Mouse (Mus musculus) embryonic facial prominence, embryonic 13.5 days (tissue): Measurements from ENCODE around the gene Ugt1a7c. TPM values are rescaled to one million over a fixed set of nuclear protein-coding genes. Genes with fewer than 3 reads are reported as not detected.

ENCODE experiments used
- polyA plus RNA-seq: library from polyadenylated mRNA; unstranded; fragments of >200 nt; fragmentation: Nextera tagmentation; extraction: Ambion mirVana; gene quantifications from 2 replicates; pipeline ENCODE4 v1.2.1, GENCODE M21; 2015

The Ugt1a7c gene
- polyA plus RNA-seq, 1 experiment from 2014 or later, result 1.6 TPM

Other genes starting within 250 kb of the Ugt1a7c start
- 28.8 and 33.0 TPM in 2 replicates for gene Dgkd, start 241.8 kb upstream of the Ugt1a7c start, polyA plus RNA-seq
- gene Usp40, start 86.5 kb upstream of the Ugt1a7c start, polyA plus RNA-seq, result 52.3 and 54.0 TPM in 2 replicates
- gene Ugt1a10, start 39.7 kb upstream of the Ugt1a7c start, polyA plus RNA-seq, result not detected in 2 replicates
- not detected in 2 replicates for gene Ugt1a9, start 24.3 kb upstream of the Ugt1a7c start, polyA plus RNA-seq
- gene Ugt1a8, start 7.2 kb upstream of the Ugt1a7c start, polyA plus RNA-seq, result not detected in 2 replicates
- gene Ugt1a6b, start 8.2 kb downstream of the Ugt1a7c start, polyA plus RNA-seq, result 0.17 and 0.29 TPM in 2 replicates
- 4.4 and 4.8 TPM in 2 replicates for gene Ugt1a6a, start 39.7 kb downstream of the Ugt1a7c start, polyA plus RNA-seq
- gene Ugt1a5, start 71.0 kb downstream of the Ugt1a7c start, polyA plus RNA-seq, result not detected in 2 replicates
- gene Ugt1a2, start 105.5 kb downstream of the Ugt1a7c start, polyA plus RNA-seq, result not detected in 2 replicates
- gene Dnajb3, start 110.7 kb downstream of the Ugt1a7c start, polyA plus RNA-seq, result 11.6 and 13.2 TPM in 2 replicates
- gene Ugt1a1, start 116.9 kb downstream of the Ugt1a7c start, polyA plus RNA-seq, result not detected in 2 replicates
- gene Mroh2a, start 131.9 kb downstream of the Ugt1a7c start, polyA plus RNA-seq, result 1.1 and 1.2 TPM in 2 replicates
- 198 and 204 TPM in 2 replicates for gene Hjurp, start 182.6 kb downstream of the Ugt1a7c start, polyA plus RNA-seq
- gene Trpm8, start 182.6 kb downstream of the Ugt1a7c start, polyA plus RNA-seq, result not detected in 2 replicates